Mouse (Mus musculus) ES-Bruce4 (cell line): ENCODE data around the gene Ift122. TPM values are rescaled to one million over a fixed set of nuclear protein-coding genes. Genes with fewer than 3 reads are reported as not detected.

ENCODE experiments used
- H3K27ac ChIP-seq: 2 replicates; pipeline ENCODE4 v1.5.1; 2012; ENCODE audit warnings: low read length, inconsistent platforms; ENCODE audit not compliant: insufficient read depth
- H3K27me3 ChIP-seq: 2 replicates; pipeline ENCODE4 v1.6.1; 2012; ENCODE audit warnings: mild to moderate bottlenecking, low read length, inconsistent platforms; ENCODE audit not compliant: control insufficient read depth, poor library complexity, insufficient read depth, severe bottlenecking
- H3K36me3 ChIP-seq: 2 replicates; pipeline ENCODE4 v1.6.1; 2012; ENCODE audit warnings: inconsistent platforms, mild to moderate bottlenecking, low read length, moderate library complexity; ENCODE audit not compliant: control insufficient read depth, poor library complexity, insufficient read depth, severe bottlenecking
- H3K4me1 ChIP-seq: one replicate; pipeline ENCODE4 v1.8.1; 2011; ENCODE audit warnings: low read length; ENCODE audit not compliant: control insufficient read depth, insufficient read depth
- H3K4me3 ChIP-seq: 2 replicates; pipeline ENCODE4 v1.5.1; 2011; ENCODE audit warnings: low read depth, mild to moderate bottlenecking, low read length
- H3K9ac ChIP-seq: 2 replicates; pipeline ENCODE4 v1.6.1; 2012; ENCODE audit warnings: low read depth, mild to moderate bottlenecking, inconsistent platforms; ENCODE audit not compliant: poor library complexity, severe bottlenecking
- H3K9me3 ChIP-seq: replicated peaks from 2 replicates; pipeline ENCODE4 v1.6.1; 2012; ENCODE audit warnings: mild to moderate bottlenecking, low read length, inconsistent platforms; ENCODE audit not compliant: control insufficient read depth, poor library complexity, insufficient read depth, severe bottlenecking
- CTCF ChIP-seq: IDR thresholded peaks from one replicate; pipeline ENCODE4 v1.8.1; 2011; ENCODE audit warnings: low read depth, low read length
- EP300 ChIP-seq: IDR thresholded peaks from 2 replicates; pipeline ENCODE4 v1.6.1; 2011; ENCODE audit warnings: low read depth, low read length; ENCODE audit not compliant: insufficient read depth
- POLR2A ChIP-seq: IDR thresholded peaks from one replicate; pipeline ENCODE4 v1.8.1; 2011; ENCODE audit warnings: low read length; ENCODE audit not compliant: insufficient read depth
- polyA plus RNA-seq: library from polyadenylated mRNA; stranded (reverse); fragments of >200 nt; gene quantifications from 2 replicates; pipeline ENCODE4 v1.2.4, GENCODE M21; 2011; ENCODE audit warnings: low read depth; ENCODE audit not compliant: missing spikeins, insufficient read depth, insufficient read length

Gene Ift122
- polyA plus RNA-seq, 1 experiment = 17.1 TPM

GRCm38 (mm10) chr6:115972083-115972764 lies 119.0 kb downstream of the Ift122 start:
- H3K27me3 ChIP-seq = no peaks in the 10 kb centered on the region
- H3K9ac ChIP-seq = no peak overlapping the region
- TF ChIP-seq EP300 (no peak), POLR2A (no peak)
- H3K27ac ChIP-seq = no peak overlapping the region
- H3K9me3 ChIP-seq = no peaks in the 10 kb centered on the region
- H3K4me3 ChIP-seq = no peak overlapping the region
- H3K4me1 ChIP-seq = no peaks in the 10 kb centered on the region
- no peaks in the 10 kb centered on the region for H3K36me3 ChIP-seq

- Histone ChIP-seq H3K27ac (no peak overlapping the region), H3K36me3 (no peaks in the 10 kb centered on the region)
Observed at GRCm38 (mm10) chr6:115973139-115973875, 120.0 kb downstream of the Ift122 start.

GRCm38 (mm10) chr6:115973881-115974662 lies 120.8 kb downstream of the Ift122 start:
- Histone ChIP-seq H3K9ac (no peak overlapping the region), H3K9me3 (no peaks in the 10 kb centered on the region), H3K27me3 (no peaks in the 10 kb centered on the region), H3K4me1 (no peaks in the 10 kb centered on the region), H3K4me3 (no peak overlapping the region), H3K27ac (no peak overlapping the region), H3K36me3 (no peaks in the 10 kb centered on the region)
- no peak for TF ChIP-seq POLR2A
- TF ChIP-seq EP300 = no peak
- TF ChIP-seq CTCF = no peak

More at GRCm38 (mm10) chr6:115973139-115973875, 120.0 kb downstream of the Ift122 start:
- TF ChIP-seq CTCF (no peak), POLR2A (no peak), EP300 (no peak)
- H3K4me1 ChIP-seq = no peaks in the 10 kb centered on the region
- no peak overlapping the region for H3K9ac ChIP-seq
- no peak overlapping the region for H3K4me3 ChIP-seq
- no peaks in the 10 kb centered on the region for H3K9me3 ChIP-seq
- no peaks in the 10 kb centered on the region for H3K27me3 ChIP-seq

GRCm38 (mm10) chr6:115975606-115976005 lies 122.3 kb downstream of the Ift122 start:
- no peaks in the 10 kb centered on the region for H3K9me3 ChIP-seq
- H3K4me1 ChIP-seq = no peaks in the 10 kb centered on the region
- H3K27ac ChIP-seq = no peak overlapping the region
- H3K9ac ChIP-seq = no peak overlapping the region
- H3K4me3 ChIP-seq = no peak overlapping the region
- no peaks in the 10 kb centered on the region for H3K27me3 ChIP-seq
- no peaks in the 10 kb centered on the region for H3K36me3 ChIP-seq
- TF ChIP-seq POLR2A (no peak), EP300 (no peak), CTCF (no peak)

Other genes with a start within 250 kb of the Ift122 start
- gene Raf1, start 176.8 kb upstream of the Ift122 start, polyA plus RNA-seq = 67.7 and 81.1 TPM in 2 replicates
- 12.9 and 16.9 TPM in 2 replicates for gene Tmem40, start 91.1 kb upstream of the Ift122 start, polyA plus RNA-seq
- gene Cand2, start 78.9 kb upstream of the Ift122 start, polyA plus RNA-seq = 12.8 and 13.9 TPM in 2 replicates
- 3,790 and 3,890 TPM in 2 replicates for gene Rpl32, start 44.7 kb upstream of the Ift122 start, polyA plus RNA-seq
- gene Efcab12, start 15.1 kb upstream of the Ift122 start, polyA plus RNA-seq = 0.88 and 1.1 TPM in 2 replicates
- 24.7 and 28.0 TPM in 2 replicates for gene Mbd4, start 99 bp upstream of the Ift122 start, polyA plus RNA-seq
- 0.46 TPM in 1 of 2 replicates, not detected in the other for gene Rho, start 78.3 kb downstream of the Ift122 start, polyA plus RNA-seq
- gene H1foo, start 91.5 kb downstream of the Ift122 start, polyA plus RNA-seq = not detected in 2 replicates
- gene Plxnd1, start 141.5 kb downstream of the Ift122 start, polyA plus RNA-seq = 5.8 and 7.6 TPM in 2 replicates